Mouse (Mus musculus) kidney, adult 2 months (tissue): ENCODE data around the gene Ctr9.

Experiments
- CTCF ChIP-seq: fragments of 200-500 bp; conservative IDR thresholded peaks from 2 replicates; pipeline ENCODE4 v1.5.1; 2011; ENCODE audit warnings: low read depth, mild to moderate bottlenecking, control low read depth, low read length, moderate library complexity, mixed read lengths; ENCODE audit not compliant: insufficient read depth, insufficient read length
- POLR2A ChIP-seq: fragments of 200-500 bp; IDR thresholded peaks from one replicate; pipeline ENCODE4 v1.6.1; 2011; ENCODE audit warnings: low read depth, low read length, control low read depth

- no peak for TF ChIP-seq CTCF
- TF ChIP-seq POLR2A, result no peak
These were observed 14.6 kb upstream of the Ctr9 start for GRCm38 (mm10) chr7:111014039-111014605.
